Mouse (Mus musculus) ES-Bruce4 (cell line): Measurements from ENCODE around the gene Galntl6.

Source experiments
- CTCF ChIP-seq: IDR thresholded peaks from one replicate; pipeline ENCODE4 v1.8.1; 2011; ENCODE audit warnings: low read depth, low read length
- EP300 ChIP-seq: IDR thresholded peaks from 2 replicates; pipeline ENCODE4 v1.6.1; 2011; ENCODE audit warnings: low read depth, low read length; ENCODE audit not compliant: insufficient read depth
- POLR2A ChIP-seq: IDR thresholded peaks from one replicate; pipeline ENCODE4 v1.8.1; 2011; ENCODE audit warnings: low read length; ENCODE audit not compliant: insufficient read depth

GRCm38 (mm10) chr8:57962286-57963110, 949.9 kb downstream of the Galntl6 start:
- no peak for TF ChIP-seq POLR2A
- no peak for TF ChIP-seq CTCF
- no peak for TF ChIP-seq EP300
